Mouse (Mus musculus) limb, embryonic 14.5 days (tissue): ENCODE results near the gene Gm3336. TPM values are rescaled to one million over a fixed set of nuclear protein-coding genes. Genes with fewer than 3 reads are reported as not detected.

ENCODE experiments used
- ATAC-seq: fragments of 200-750 bp; cut with Nextera tagmentation; 2 replicates; pipeline ENCODE4 v1.8.0; 2017; ENCODE audit warnings: low read depth, moderate number of reproducible peaks, moderate TSS enrichment; ENCODE audit not compliant: low FRiP score
- DNase-seq: peaks from one replicate; pipeline ENCODE4 v3.0.0-alpha.2; 2015; ENCODE audit warnings: low spot score
- H3K27ac ChIP-seq: fragments of 300-500 bp; sonication (generic); replicated peaks from 2 replicates; pipeline ENCODE4 v1.5.1; 2014; ENCODE audit warnings: low read depth, mild to moderate bottlenecking, low read length, moderate library complexity, mixed read lengths
- H3K27me3 ChIP-seq: fragments of 300-500 bp; sonication (generic); 2 replicates; pipeline ENCODE4 v1.6.1; 2014; ENCODE audit warnings: low read length, mixed read lengths; ENCODE audit not compliant: control insufficient read depth, insufficient read depth
- H3K36me3 ChIP-seq: fragments of 300-500 bp; sonication (generic); 2 replicates; pipeline ENCODE4 v1.6.1; 2014; ENCODE audit warnings: mild to moderate bottlenecking, low read length, moderate library complexity, mixed read lengths; ENCODE audit not compliant: control insufficient read depth, insufficient read depth
- H3K4me1 ChIP-seq: fragments of 300-500 bp; sonication (generic); 2 replicates; pipeline ENCODE4 v1.6.1; 2014; ENCODE audit warnings: antibody characterized with exemption, low read length, mixed read lengths; ENCODE audit not compliant: control insufficient read depth, insufficient read depth
- H3K4me2 ChIP-seq: fragments of 300-500 bp; sonication (generic); replicated peaks from 2 replicates; pipeline ENCODE4 v1.6.1; 2014; ENCODE audit warnings: low read depth, mild to moderate bottlenecking, low read length, moderate library complexity; ENCODE audit not compliant: severe bottlenecking
- H3K4me3 ChIP-seq: fragments of 300-500 bp; sonication (generic); replicated peaks from 2 replicates; pipeline ENCODE4 v1.5.1; 2014; ENCODE audit warnings: low read length
- H3K9ac ChIP-seq: fragments of 300-500 bp; sonication (generic); 2 replicates; pipeline ENCODE4 v1.6.1; 2014; ENCODE audit warnings: mild to moderate bottlenecking, low read depth, low read length, moderate library complexity; ENCODE audit not compliant: severe bottlenecking
- H3K9me3 ChIP-seq: fragments of 300-500 bp; sonication (generic); 2 replicates; pipeline ENCODE4 v1.6.1; 2016; ENCODE audit warnings: low read length; ENCODE audit not compliant: control insufficient read depth
- POLR2A ChIP-seq: fragments of 200-500 bp; IDR thresholded peaks from 2 replicates; pipeline ENCODE4 v1.8.0; 2012; ENCODE audit warnings: inconsistent platforms, mild to moderate bottlenecking, moderate library complexity, borderline replicate concordance; ENCODE audit not compliant: insufficient read depth, insufficient read length; ENCODE audit errors: extremely low read depth
- WGBS: fragments of 180-500 bp; shearing (Covaris S2); extraction: QIAGEN DNeasy Blood & Tissue Kit; methylation state at CpG from one replicate; pipeline ENCODE4 v1.1.7; 2014; 5-methylcytosine and 5-hydroxymethylcytosine counted together
- polyA plus RNA-seq, 2 experiments: library from polyadenylated mRNA; depleted of rRNA in 1 of 2; stranded (reverse) in 1 of 2; unstranded in 1 of 2; fragments of >200 nt; fragmentation: Nextera tagmentation in 1 of 2; extraction: Ambion mirVana in 1 of 2; gene quantifications; 2 replicates each; pipeline versions ENCODE4 v1.2.1 to v1.2.3; 2012 to 2014

Gm3336 gene
- polyA plus RNA-seq, 2 experiments, result not detected

DNA sequence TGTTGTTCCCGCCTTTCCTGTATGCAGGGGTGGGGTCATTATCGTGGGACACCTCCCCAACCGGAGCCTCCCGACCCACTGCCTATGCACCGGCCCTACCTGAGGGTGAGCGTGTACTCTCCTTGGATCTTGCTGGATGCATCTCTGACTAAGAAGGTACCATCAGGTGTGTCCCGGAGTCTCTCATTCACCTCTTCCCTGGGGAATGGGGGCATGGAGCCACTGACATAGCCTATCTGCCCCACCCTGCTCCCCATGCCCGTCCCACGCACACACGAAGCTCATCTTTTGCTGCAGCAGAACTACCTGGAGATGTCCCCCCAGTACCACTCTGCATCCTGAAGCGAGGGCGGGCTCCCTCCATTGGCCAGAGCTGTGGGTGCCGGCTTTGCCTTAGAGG is 52.4 kb downstream of the Gm3336 start:
- Histone ChIP-seq H3K4me1 (peaks cover 38% of the 10 kb centered on the region), H3K9ac (no peak overlapping the region), H3K27me3 (no peaks in the 10 kb centered on the region), H3K4me2 (no peak overlapping the region), H3K27ac (no peak overlapping the region), H3K4me3 (no peak overlapping the region), H3K9me3 (no peaks in the 10 kb centered on the region), H3K36me3 (peaks cover 65% of the 10 kb centered on the region)
- DNase-seq (no peak), ATAC-seq (no peak)
- WGBS, result 98% methylated on average over 13 of the region's 13 CpGs
- TF ChIP-seq POLR2A, result no peak

DNA sequence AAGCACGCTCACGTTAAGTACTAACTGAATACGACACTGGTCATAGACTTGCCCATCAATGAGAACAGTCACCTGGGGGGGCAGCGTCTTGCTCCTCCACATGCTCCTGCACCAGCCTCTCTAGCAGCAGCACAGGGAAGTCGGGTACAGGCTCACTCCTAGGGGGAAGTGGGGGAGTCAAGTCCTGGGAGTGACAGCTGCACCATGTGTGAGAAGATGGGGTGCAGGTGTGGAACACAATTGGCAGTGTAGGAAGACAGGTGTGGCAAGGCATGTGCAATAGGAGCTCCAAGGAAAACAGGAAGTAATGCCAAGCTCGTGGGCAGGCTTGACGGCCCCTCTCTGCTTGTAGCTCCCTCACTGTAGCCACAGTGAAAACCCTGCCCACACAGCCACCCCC is 52.9 kb downstream of the Gm3336 start:
- no peak for TF ChIP-seq POLR2A
- no peak for DNase-seq
- peaks cover 35% of the 10 kb centered on the region for H3K4me1 ChIP-seq

DNA sequence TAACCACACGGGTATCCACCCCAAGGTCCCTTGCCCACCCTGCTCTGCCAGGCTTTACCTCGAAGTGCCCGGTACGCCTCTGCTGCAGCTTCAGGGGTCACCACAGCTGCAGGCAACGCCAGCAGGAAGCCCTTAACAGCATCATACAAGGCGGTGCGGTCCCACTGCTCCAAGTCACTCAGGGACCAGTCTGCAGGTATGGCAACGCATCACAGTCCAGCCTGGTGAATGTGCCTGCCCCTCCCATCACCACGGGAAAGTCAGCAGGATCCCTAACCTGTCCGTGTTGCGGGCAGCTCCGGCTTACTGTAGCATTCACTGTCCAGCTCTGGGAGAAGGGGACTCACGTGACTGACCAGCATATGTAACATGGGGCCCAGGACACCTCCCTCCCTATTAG is 53.7 kb downstream of the Gm3336 start:
- no peaks in the 10 kb centered on the region for H3K27me3 ChIP-seq
- no peak overlapping the region for H3K4me2 ChIP-seq
- peaks cover 27% of the 10 kb centered on the region for H3K4me1 ChIP-seq
- no peak overlapping the region for H3K4me3 ChIP-seq
- DNase-seq (no peak), ATAC-seq (no peak)
- no peaks in the 10 kb centered on the region for H3K9me3 ChIP-seq
- 96% methylated on average over 13 of the region's 13 CpGs for WGBS
- H3K9ac ChIP-seq, result no peak overlapping the region
- no peak overlapping the region for H3K27ac ChIP-seq
- peaks cover 65% of the 10 kb centered on the region for H3K36me3 ChIP-seq
- no peak for TF ChIP-seq POLR2A

More for the DNA sequence above, 52.9 kb downstream of the Gm3336 start:
- Histone ChIP-seq H3K36me3 (peaks cover 65% of the 10 kb centered on the region), H3K4me2 (no peak overlapping the region), H3K9ac (no peak overlapping the region), H3K4me3 (no peak overlapping the region), H3K27ac (no peak overlapping the region), H3K9me3 (no peaks in the 10 kb centered on the region), H3K27me3 (no peaks in the 10 kb centered on the region)
- WGBS, result 82% methylated on average over 7 of the region's 7 CpGs
- ATAC-seq, result no peak

Other genes with a start within 250 kb of the Gm3336 start
- 48.7 and 72.6 TPM in 2 replicates for gene Klhl26, start 241.6 kb upstream of the Gm3336 start, polyA plus RNA-seq (2012; rRNA removed)
- 24.2 and 28.6 TPM in 2 replicates for gene Klhl26, start 241.6 kb upstream of the Gm3336 start, polyA plus RNA-seq (2014; fragmentation: Nextera tagmentation; extraction: Ambion mirVana)
- gene Tmem59l, start 231.2 kb upstream of the Gm3336 start, polyA plus RNA-seq (2012; rRNA removed), result 13.1 and 17.7 TPM in 2 replicates
- 15.7 and 17.5 TPM in 2 replicates for gene Tmem59l, start 231.2 kb upstream of the Gm3336 start, polyA plus RNA-seq (2014; fragmentation: Nextera tagmentation; extraction: Ambion mirVana)
- gene Crlf1, start 225.4 kb upstream of the Gm3336 start, polyA plus RNA-seq (2012; rRNA removed), result 98.9 and 127 TPM in 2 replicates
- gene Crlf1, start 225.4 kb upstream of the Gm3336 start, polyA plus RNA-seq (2014; fragmentation: Nextera tagmentation; extraction: Ambion mirVana), result 91.5 and 103 TPM in 2 replicates
- gene Rex1bd, start 211.8 kb upstream of the Gm3336 start, polyA plus RNA-seq (2012; rRNA removed), result 154 and 175 TPM in 2 replicates
- 152 and 156 TPM in 2 replicates for gene Rex1bd, start 211.8 kb upstream of the Gm3336 start, polyA plus RNA-seq (2014; fragmentation: Nextera tagmentation; extraction: Ambion mirVana)
- 1,215 and 1,844 TPM in 2 replicates for gene Uba52, start 207.7 kb upstream of the Gm3336 start, polyA plus RNA-seq (2012; rRNA removed)
- 1,031 and 1,113 TPM in 2 replicates for gene Uba52, start 207.7 kb upstream of the Gm3336 start, polyA plus RNA-seq (2014; fragmentation: Nextera tagmentation; extraction: Ambion mirVana)
- gene Fkbp8, start 190.8 kb upstream of the Gm3336 start, polyA plus RNA-seq (2012; rRNA removed), result 363 and 431 TPM in 2 replicates
- gene Fkbp8, start 190.8 kb upstream of the Gm3336 start, polyA plus RNA-seq (2014; fragmentation: Nextera tagmentation; extraction: Ambion mirVana), result 219 and 248 TPM in 2 replicates
- gene Kxd1, start 190.6 kb upstream of the Gm3336 start, polyA plus RNA-seq (2012; rRNA removed), result 52.5 and 61.0 TPM in 2 replicates
- 60.3 and 61.7 TPM in 2 replicates for gene Kxd1, start 190.6 kb upstream of the Gm3336 start, polyA plus RNA-seq (2014; fragmentation: Nextera tagmentation; extraction: Ambion mirVana)
- 30.3 and 35.3 TPM in 2 replicates for gene Ell, start 179.1 kb upstream of the Gm3336 start, polyA plus RNA-seq (2012; rRNA removed)
- gene Ell, start 179.1 kb upstream of the Gm3336 start, polyA plus RNA-seq (2014; fragmentation: Nextera tagmentation; extraction: Ambion mirVana), result 20.2 and 22.4 TPM in 2 replicates
- gene Isyna1, start 124.2 kb upstream of the Gm3336 start, polyA plus RNA-seq (2012; rRNA removed), result 213 and 279 TPM in 2 replicates
- 94.4 and 103 TPM in 2 replicates for gene Isyna1, start 124.2 kb upstream of the Gm3336 start, polyA plus RNA-seq (2014; fragmentation: Nextera tagmentation; extraction: Ambion mirVana)
- gene Ssbp4, start 109.7 kb upstream of the Gm3336 start, polyA plus RNA-seq (2012; rRNA removed), result 163 and 236 TPM in 2 replicates
- 151 and 171 TPM in 2 replicates for gene Ssbp4, start 109.7 kb upstream of the Gm3336 start, polyA plus RNA-seq (2014; fragmentation: Nextera tagmentation; extraction: Ambion mirVana)
- gene Lrrc25, start 102.4 kb upstream of the Gm3336 start, polyA plus RNA-seq (2012; rRNA removed), result 3.5 and 4.5 TPM in 2 replicates
- gene Lrrc25, start 102.4 kb upstream of the Gm3336 start, polyA plus RNA-seq (2014; fragmentation: Nextera tagmentation; extraction: Ambion mirVana), result 2.5 and 3.2 TPM in 2 replicates
- 0.15 and 0.47 TPM in 2 replicates for gene Gdf15, start 86.1 kb upstream of the Gm3336 start, polyA plus RNA-seq (2012; rRNA removed)
- 0.18 TPM in 1 of 2 replicates, not detected in the other for gene Gdf15, start 86.1 kb upstream of the Gm3336 start, polyA plus RNA-seq (2014; fragmentation: Nextera tagmentation; extraction: Ambion mirVana)
- gene Pgpep1, start 58.2 kb upstream of the Gm3336 start, polyA plus RNA-seq (2012; rRNA removed), result 47.6 and 59.8 TPM in 2 replicates
- gene Pgpep1, start 58.2 kb upstream of the Gm3336 start, polyA plus RNA-seq (2014; fragmentation: Nextera tagmentation; extraction: Ambion mirVana), result 64.1 and 68.7 TPM in 2 replicates
- 172 and 182 TPM in 2 replicates for gene Lsm4, start 45.3 kb upstream of the Gm3336 start, polyA plus RNA-seq (2012; rRNA removed)
- 247 and 256 TPM in 2 replicates for gene Lsm4, start 45.3 kb upstream of the Gm3336 start, polyA plus RNA-seq (2014; fragmentation: Nextera tagmentation; extraction: Ambion mirVana)
- gene Jund, start 19.6 kb upstream of the Gm3336 start, polyA plus RNA-seq (2012; rRNA removed), result 218 and 287 TPM in 2 replicates
- gene Jund, start 19.6 kb upstream of the Gm3336 start, polyA plus RNA-seq (2014; fragmentation: Nextera tagmentation; extraction: Ambion mirVana), result 115 and 119 TPM in 2 replicates
- gene Iqcn, start 15.1 kb upstream of the Gm3336 start, polyA plus RNA-seq (2012; rRNA removed), result 0.04 and 0.08 TPM in 2 replicates
- gene Iqcn, start 15.1 kb upstream of the Gm3336 start, polyA plus RNA-seq (2014; fragmentation: Nextera tagmentation; extraction: Ambion mirVana), result 0.10 TPM in 1 of 2 replicates, not detected in the other
- gene Pde4c, start 5.2 kb downstream of the Gm3336 start, polyA plus RNA-seq (2012; rRNA removed), result 0.38 TPM in 2 replicates
- not detected in 2 replicates for gene Pde4c, start 5.2 kb downstream of the Gm3336 start, polyA plus RNA-seq (2014; fragmentation: Nextera tagmentation; extraction: Ambion mirVana)
- gene Rab3a, start 36.1 kb downstream of the Gm3336 start, polyA plus RNA-seq (2012; rRNA removed), result 27.2 and 36.6 TPM in 2 replicates
- 19.8 and 20.1 TPM in 2 replicates for gene Rab3a, start 36.1 kb downstream of the Gm3336 start, polyA plus RNA-seq (2014; fragmentation: Nextera tagmentation; extraction: Ambion mirVana)
- gene Mpv17l2, start 42.4 kb downstream of the Gm3336 start, polyA plus RNA-seq (2012; rRNA removed), result 27.7 and 41.6 TPM in 2 replicates
- gene Mpv17l2, start 42.4 kb downstream of the Gm3336 start, polyA plus RNA-seq (2014; fragmentation: Nextera tagmentation; extraction: Ambion mirVana), result 36.0 and 40.3 TPM in 2 replicates
- gene Pik3r2, start 58.2 kb downstream of the Gm3336 start, polyA plus RNA-seq (2012; rRNA removed), result 111 and 137 TPM in 2 replicates
- 73.5 and 74.7 TPM in 2 replicates for gene Pik3r2, start 58.2 kb downstream of the Gm3336 start, polyA plus RNA-seq (2014; fragmentation: Nextera tagmentation; extraction: Ambion mirVana)
- gene Mast3, start 86.5 kb downstream of the Gm3336 start, polyA plus RNA-seq (2012; rRNA removed), result 37.2 and 57.8 TPM in 2 replicates
- 14.4 and 16.2 TPM in 2 replicates for gene Mast3, start 86.5 kb downstream of the Gm3336 start, polyA plus RNA-seq (2014; fragmentation: Nextera tagmentation; extraction: Ambion mirVana)
- 0.04 and 0.13 TPM in 2 replicates for gene Il12rb1, start 89.9 kb downstream of the Gm3336 start, polyA plus RNA-seq (2012; rRNA removed)
- gene Il12rb1, start 89.9 kb downstream of the Gm3336 start, polyA plus RNA-seq (2014; fragmentation: Nextera tagmentation; extraction: Ambion mirVana), result 0.21 TPM in 1 of 2 replicates, not detected in the other
- gene Arrdc2, start 121.2 kb downstream of the Gm3336 start, polyA plus RNA-seq (2012; rRNA removed), result 21.5 and 36.9 TPM in 2 replicates
- 6.1 and 8.6 TPM in 2 replicates for gene Arrdc2, start 121.2 kb downstream of the Gm3336 start, polyA plus RNA-seq (2014; fragmentation: Nextera tagmentation; extraction: Ambion mirVana)
- 9.1 and 11.2 TPM in 2 replicates for gene Kcnn1, start 144.7 kb downstream of the Gm3336 start, polyA plus RNA-seq (2012; rRNA removed)
- 2.5 and 3.0 TPM in 2 replicates for gene Kcnn1, start 144.7 kb downstream of the Gm3336 start, polyA plus RNA-seq (2014; fragmentation: Nextera tagmentation; extraction: Ambion mirVana)
- 49.2 and 58.9 TPM in 2 replicates for gene Ccdc124, start 155.4 kb downstream of the Gm3336 start, polyA plus RNA-seq (2012; rRNA removed)
- 96.2 and 97.2 TPM in 2 replicates for gene Ccdc124, start 155.4 kb downstream of the Gm3336 start, polyA plus RNA-seq (2014; fragmentation: Nextera tagmentation; extraction: Ambion mirVana)
- 1.4 and 1.9 TPM in 2 replicates for gene Slc5a5, start 174.2 kb downstream of the Gm3336 start, polyA plus RNA-seq (2012; rRNA removed)
- 0.19 and 0.83 TPM in 2 replicates for gene Slc5a5, start 174.2 kb downstream of the Gm3336 start, polyA plus RNA-seq (2014; fragmentation: Nextera tagmentation; extraction: Ambion mirVana)
- gene Rpl18a, start 178.9 kb downstream of the Gm3336 start, polyA plus RNA-seq (2012; rRNA removed), result 5,343 and 6,042 TPM in 2 replicates
- gene Rpl18a, start 178.9 kb downstream of the Gm3336 start, polyA plus RNA-seq (2014; fragmentation: Nextera tagmentation; extraction: Ambion mirVana), result 5,732 and 5,809 TPM in 2 replicates
- 63.7 and 96.8 TPM in 2 replicates for gene Map1s, start 187.4 kb downstream of the Gm3336 start, polyA plus RNA-seq (2012; rRNA removed)
- 45.6 and 47.6 TPM in 2 replicates for gene Map1s, start 187.4 kb downstream of the Gm3336 start, polyA plus RNA-seq (2014; fragmentation: Nextera tagmentation; extraction: Ambion mirVana)